Mouse (Mus musculus) midbrain, postnatal 0 days (tissue): ENCODE measurements at regions not wholly inside any gene's neighbourhood (a gene's known extent, or its start where the extent isn't known, plus 50 kb on each side); places are given as distances from the start of the nearest gene placed in this dataset.

Experiments used
- ATAC-seq: fragments of 200-750 bp; cut with Nextera tagmentation; 2 replicates; pipeline ENCODE4 v1.8.0; 2017; ENCODE audit warnings: moderate number of reproducible peaks, mild to moderate bottlenecking, moderate TSS enrichment, moderate library complexity; ENCODE audit not compliant: low FRiP score
- DNase-seq: peaks from one replicate; pipeline ENCODE4 v3.0.0-alpha.2; 2015; ENCODE audit warnings: low spot score
- H3K27ac ChIP-seq: fragments of 300-500 bp; sonication (generic); 2 replicates; pipeline ENCODE4 v1.5.1; 2014; ENCODE audit warnings: low read depth, mild to moderate bottlenecking, low read length, mixed read lengths
- H3K27me3 ChIP-seq: fragments of 300-500 bp; sonication (generic); 2 replicates; pipeline ENCODE4 v1.6.1; 2014; ENCODE audit warnings: low read length, control low read depth, mixed read lengths; ENCODE audit not compliant: insufficient read depth
- H3K36me3 ChIP-seq: fragments of 300-500 bp; sonication (generic); 2 replicates; pipeline ENCODE4 v1.6.1; 2014; ENCODE audit warnings: low read length, control low read depth, mixed read lengths; ENCODE audit not compliant: insufficient read depth
- H3K4me1 ChIP-seq: fragments of 300-500 bp; sonication (generic); 2 replicates; pipeline ENCODE4 v1.6.1; 2014; ENCODE audit warnings: mild to moderate bottlenecking, control low read depth, antibody characterized with exemption, low read length, mixed read lengths; ENCODE audit not compliant: insufficient read depth
- H3K4me2 ChIP-seq: fragments of 300-500 bp; sonication (generic); 2 replicates; pipeline ENCODE4 v1.6.1; 2014; ENCODE audit warnings: low read depth, mild to moderate bottlenecking, low read length, mixed read lengths; ENCODE audit not compliant: poor library complexity, severe bottlenecking
- H3K4me3 ChIP-seq: fragments of 300-500 bp; sonication (generic); 2 replicates; pipeline ENCODE4 v1.5.1; 2014; ENCODE audit warnings: low read depth, mild to moderate bottlenecking, low read length, moderate library complexity
- H3K9ac ChIP-seq: fragments of 300-500 bp; sonication (generic); replicated peaks from 2 replicates; pipeline ENCODE4 v1.6.1; 2014; ENCODE audit warnings: mild to moderate bottlenecking, low read length, moderate library complexity, mixed read lengths; ENCODE audit not compliant: poor library complexity, severe bottlenecking
- H3K9me3 ChIP-seq: fragments of 300-500 bp; sonication (generic); 2 replicates; pipeline ENCODE4 v1.6.1; 2016; ENCODE audit warnings: low read length, control low read depth
- CTCF ChIP-seq: IDR thresholded peaks from 2 replicates; pipeline ENCODE4 v1.5.1; 2016; ENCODE audit warnings: antibody characterized with exemption, mild to moderate bottlenecking
- WGBS: fragments of 180-500 bp; shearing (Covaris S2); extraction: QIAGEN DNeasy Blood & Tissue Kit; methylation state at CpG from one replicate; pipeline ENCODE4 v1.1.7; 2014; 5-methylcytosine and 5-hydroxymethylcytosine counted together

DNA sequence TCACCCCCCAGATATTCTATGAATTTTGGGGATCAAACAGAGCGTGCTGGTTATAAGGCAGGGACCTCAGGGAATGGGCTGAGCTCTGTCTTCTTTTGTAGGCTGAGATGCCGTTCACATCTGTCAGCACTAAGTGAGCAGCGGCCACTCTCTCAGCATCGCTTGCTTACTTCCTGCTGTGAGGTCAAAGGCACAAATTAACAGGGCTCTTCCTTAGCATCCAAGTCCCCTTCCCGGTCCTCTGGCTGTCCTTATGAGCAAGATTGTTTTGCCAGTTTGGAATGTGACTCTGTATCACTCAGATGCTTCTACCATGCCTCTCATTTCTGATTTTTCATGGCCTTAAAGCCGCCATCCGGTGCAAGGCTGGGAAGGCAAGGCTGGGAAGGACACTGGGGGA lies 93.1 kb upstream of the Prox1 start:
- WGBS: 46% methylated on average over 7 of the region's 7 CpGs
- ATAC-seq (no peak), DNase-seq (no peak)
- TF ChIP-seq CTCF: no peak
- H3K36me3 ChIP-seq: no peaks in the 10 kb centered on the region
- no peak overlapping the region for H3K4me3 ChIP-seq
- H3K27me3 ChIP-seq: no peaks in the 10 kb centered on the region; the same call in 1 of the 2 replicates
- no peak overlapping the region for H3K4me2 ChIP-seq
- no peak overlapping the region for H3K9ac ChIP-seq
- no peak overlapping the region for H3K27ac ChIP-seq
- no peaks in the 10 kb centered on the region for H3K9me3 ChIP-seq
- H3K4me1 ChIP-seq: no peaks in the 10 kb centered on the region; the same call in 1 of the 2 replicates

DNA sequence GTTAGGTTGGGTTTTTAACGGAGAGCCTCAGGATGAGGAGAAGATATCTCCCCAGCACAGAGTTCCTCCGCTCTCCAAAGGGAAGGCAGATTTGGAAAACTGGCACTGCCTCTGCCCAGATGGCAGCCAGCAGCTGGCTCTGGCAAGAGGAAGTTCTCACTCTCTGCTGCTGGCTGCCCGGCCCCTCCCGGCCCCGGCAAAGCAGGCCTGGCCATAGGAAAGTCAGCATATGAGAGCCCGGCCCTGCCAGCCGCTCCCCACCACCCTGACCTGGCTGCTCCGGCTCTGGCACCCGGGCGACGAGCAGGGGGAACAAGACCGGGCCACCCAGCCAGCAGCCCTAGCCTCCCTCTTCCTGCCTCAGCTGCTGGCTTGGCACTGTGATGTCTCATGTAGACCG lies 89.1 kb upstream of the Prox1 start:
- peak; percentile 37 for DNase-seq
- no peak for TF ChIP-seq CTCF
- ATAC-seq: no peak

GRCm38 (mm10) chr1:190250574-190251246 lies 80.2 kb upstream of the Prox1 start:
- H3K9ac ChIP-seq: no peak overlapping the region
- no peaks in the 10 kb centered on the region for H3K27me3 ChIP-seq
- no peak for ATAC-seq
- no peaks in the 10 kb centered on the region for H3K4me1 ChIP-seq
- no peaks in the 10 kb centered on the region for H3K9me3 ChIP-seq
- WGBS: 55% methylated on average over 13 of the region's 13 CpGs
- no peak overlapping the region for H3K4me3 ChIP-seq
- TF ChIP-seq CTCF: no peak
- DNase-seq: peak; percentile 41
- H3K27ac ChIP-seq: no peak overlapping the region
- no peak overlapping the region for H3K4me2 ChIP-seq
- no peaks in the 10 kb centered on the region for H3K36me3 ChIP-seq

More for the DNA sequence above, 89.1 kb upstream of the Prox1 start:
- no peaks in the 10 kb centered on the region for H3K36me3 ChIP-seq
- H3K4me1 ChIP-seq: no peaks in the 10 kb centered on the region; the same call in 1 of the 2 replicates
- H3K9me3 ChIP-seq: no peaks in the 10 kb centered on the region
- no peak overlapping the region for H3K4me3 ChIP-seq
- WGBS: 84% methylated on average over 13 of the region's 13 CpGs
- no peak overlapping the region for H3K4me2 ChIP-seq
- H3K27ac ChIP-seq: no peak overlapping the region
- H3K9ac ChIP-seq: no peak overlapping the region
- H3K27me3 ChIP-seq: no peaks in the 10 kb centered on the region; the same call in 1 of the 2 replicates

DNA sequence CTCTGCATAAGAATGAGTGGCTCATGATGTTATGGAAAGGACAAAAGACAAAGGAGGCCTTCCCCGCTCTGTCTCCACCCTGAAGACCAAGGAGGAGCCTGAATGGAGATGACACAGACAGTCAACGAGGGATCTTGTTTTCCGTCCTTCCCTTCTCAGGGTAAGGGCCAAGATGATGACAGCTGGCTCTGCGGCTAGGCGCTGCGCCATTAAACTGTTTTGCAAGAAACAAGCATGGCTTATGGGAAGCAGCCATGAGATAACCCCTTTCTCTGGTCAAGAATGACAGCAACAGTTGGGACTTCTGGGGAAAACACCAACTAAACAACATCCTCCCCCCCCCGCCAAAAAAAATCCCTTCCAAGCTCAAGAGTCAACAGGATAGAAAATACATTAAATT lies 72.0 kb upstream of the Prox1 start:
- TF ChIP-seq CTCF: no peak
- 95% methylated on average over 7 of the region's 7 CpGs for WGBS

GRCm38 (mm10) chr1:190239796-190240195 lies 69.3 kb upstream of the Prox1 start:
- H3K27ac ChIP-seq: no peak overlapping the region
- no peaks in the 10 kb centered on the region for H3K9me3 ChIP-seq
- H3K4me2 ChIP-seq: no peak overlapping the region
- DNase-seq (no peak), ATAC-seq (no peak)
- H3K27me3 ChIP-seq: no peaks in the 10 kb centered on the region
- no peaks in the 10 kb centered on the region for H3K4me1 ChIP-seq
- TF ChIP-seq CTCF: no peak
- no peak overlapping the region for H3K4me3 ChIP-seq
- H3K9ac ChIP-seq: no peak overlapping the region
- no peaks in the 10 kb centered on the region for H3K36me3 ChIP-seq
- WGBS: 64% methylated on average over 6 of the region's 6 CpGs

More for the DNA sequence above, 72.0 kb upstream of the Prox1 start:
- no peaks in the 10 kb centered on the region for H3K36me3 ChIP-seq
- no peak overlapping the region for H3K4me2 ChIP-seq
- no peak overlapping the region for H3K27ac ChIP-seq
- no peaks in the 10 kb centered on the region for H3K27me3 ChIP-seq
- DNase-seq (no peak), ATAC-seq (no peak)
- no peaks in the 10 kb centered on the region for H3K9me3 ChIP-seq
- no peak overlapping the region for H3K9ac ChIP-seq
- H3K4me3 ChIP-seq: no peak overlapping the region
- no peaks in the 10 kb centered on the region for H3K4me1 ChIP-seq

DNA sequence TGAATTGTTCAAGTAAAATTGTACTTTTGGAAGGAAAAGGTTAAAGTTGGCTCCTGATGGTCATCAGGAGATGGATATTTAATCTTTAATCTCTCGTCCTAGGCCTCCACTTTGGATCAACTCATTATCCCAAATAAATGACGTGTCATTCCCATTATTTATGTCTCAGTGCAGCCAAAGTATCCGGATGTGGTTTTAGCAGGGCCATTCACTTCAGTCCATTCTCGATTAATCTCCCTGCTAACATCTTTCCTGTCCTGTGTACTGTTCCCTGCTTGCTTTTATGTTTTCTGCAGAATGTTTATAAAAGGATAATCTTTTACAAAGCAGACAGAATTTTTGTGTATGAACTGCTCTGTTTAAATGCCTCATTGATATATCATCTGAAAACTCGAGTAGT lies 60.4 kb upstream of the Prox1 start:
- no peak overlapping the region for H3K4me2 ChIP-seq
- H3K4me3 ChIP-seq: no peak overlapping the region
- TF ChIP-seq CTCF: no peak
- WGBS: 57% methylated on average over 5 of the region's 5 CpGs
- no peaks in the 10 kb centered on the region; the same call in 1 of the 2 replicates for H3K9me3 ChIP-seq
- DNase-seq (no peak), ATAC-seq (no peak)
- H3K4me1 ChIP-seq: no peaks in the 10 kb centered on the region
- H3K36me3 ChIP-seq: no peaks in the 10 kb centered on the region
- H3K27me3 ChIP-seq: no peaks in the 10 kb centered on the region
- H3K27ac ChIP-seq: no peak overlapping the region
- H3K9ac ChIP-seq: no peak overlapping the region
